Mouse (Mus musculus) limb, embryonic 14.5 days (tissue): Measurements from ENCODE around the gene Rab44. TPM values are rescaled to one million over a fixed set of nuclear protein-coding genes. Genes with fewer than 3 reads are reported as not detected.

Source experiments
- ATAC-seq: fragments of 200-750 bp; cut with Nextera tagmentation; 2 replicates; pipeline ENCODE4 v1.8.0; 2017; ENCODE audit warnings: low read depth, moderate number of reproducible peaks, moderate TSS enrichment; ENCODE audit not compliant: low FRiP score
- DNase-seq: peaks from one replicate; pipeline ENCODE4 v3.0.0-alpha.2; 2015; ENCODE audit warnings: low spot score
- H3K27ac ChIP-seq: fragments of 300-500 bp; sonication (generic); replicated peaks from 2 replicates; pipeline ENCODE4 v1.5.1; 2014; ENCODE audit warnings: low read depth, mild to moderate bottlenecking, low read length, moderate library complexity, mixed read lengths
- H3K27me3 ChIP-seq: fragments of 300-500 bp; sonication (generic); 2 replicates; pipeline ENCODE4 v1.6.1; 2014; ENCODE audit warnings: low read length, mixed read lengths; ENCODE audit not compliant: control insufficient read depth, insufficient read depth
- H3K36me3 ChIP-seq: fragments of 300-500 bp; sonication (generic); 2 replicates; pipeline ENCODE4 v1.6.1; 2014; ENCODE audit warnings: mild to moderate bottlenecking, low read length, moderate library complexity, mixed read lengths; ENCODE audit not compliant: control insufficient read depth, insufficient read depth
- H3K4me1 ChIP-seq: fragments of 300-500 bp; sonication (generic); 2 replicates; pipeline ENCODE4 v1.6.1; 2014; ENCODE audit warnings: antibody characterized with exemption, low read length, mixed read lengths; ENCODE audit not compliant: control insufficient read depth, insufficient read depth
- H3K4me2 ChIP-seq: fragments of 300-500 bp; sonication (generic); replicated peaks from 2 replicates; pipeline ENCODE4 v1.6.1; 2014; ENCODE audit warnings: low read depth, mild to moderate bottlenecking, low read length, moderate library complexity; ENCODE audit not compliant: severe bottlenecking
- H3K4me3 ChIP-seq: fragments of 300-500 bp; sonication (generic); replicated peaks from 2 replicates; pipeline ENCODE4 v1.5.1; 2014; ENCODE audit warnings: low read length
- H3K9ac ChIP-seq: fragments of 300-500 bp; sonication (generic); 2 replicates; pipeline ENCODE4 v1.6.1; 2014; ENCODE audit warnings: mild to moderate bottlenecking, low read depth, low read length, moderate library complexity; ENCODE audit not compliant: severe bottlenecking
- H3K9me3 ChIP-seq: fragments of 300-500 bp; sonication (generic); 2 replicates; pipeline ENCODE4 v1.6.1; 2016; ENCODE audit warnings: low read length; ENCODE audit not compliant: control insufficient read depth
- POLR2A ChIP-seq: fragments of 200-500 bp; IDR thresholded peaks from 2 replicates; pipeline ENCODE4 v1.8.0; 2012; ENCODE audit warnings: inconsistent platforms, mild to moderate bottlenecking, moderate library complexity, borderline replicate concordance; ENCODE audit not compliant: insufficient read depth, insufficient read length; ENCODE audit errors: extremely low read depth
- WGBS: fragments of 180-500 bp; shearing (Covaris S2); extraction: QIAGEN DNeasy Blood & Tissue Kit; methylation state at CpG from one replicate; pipeline ENCODE4 v1.1.7; 2014; 5-methylcytosine and 5-hydroxymethylcytosine counted together
- polyA plus RNA-seq, 2 experiments: library from polyadenylated mRNA; depleted of rRNA in 1 of 2; stranded (reverse) in 1 of 2; unstranded in 1 of 2; fragments of >200 nt; fragmentation: Nextera tagmentation in 1 of 2; extraction: Ambion mirVana in 1 of 2; gene quantifications; 2 replicates each; pipeline versions ENCODE4 v1.2.1 to v1.2.3; 2012 to 2014

Rab44 gene
- polyA plus RNA-seq, 2 experiments = 1.5 to 2.8 TPM

DNA sequence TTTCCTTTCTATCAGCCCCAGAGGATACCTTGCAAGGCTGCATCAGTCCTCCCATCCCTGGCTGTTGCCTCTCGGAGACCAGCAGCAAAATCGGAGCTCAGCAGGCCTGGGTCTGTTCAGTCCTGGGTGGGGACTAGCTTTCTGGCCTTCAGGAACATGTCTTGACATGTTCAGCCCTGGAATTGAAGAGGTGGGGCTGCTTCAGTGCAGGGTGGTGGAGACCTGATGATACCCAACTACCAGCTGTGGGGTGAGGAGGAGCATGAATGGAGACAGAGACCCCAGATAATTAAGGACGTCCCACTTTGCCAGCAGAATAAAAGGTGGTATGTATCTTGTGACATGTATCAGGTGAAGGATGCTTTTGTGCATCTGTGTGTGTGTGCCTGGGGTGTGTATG lies 23.2 kb upstream of the Rab44 start, which contains the start of gene Cdkn1a:
TSS of gene Cdkn1a (plus strand) at position 201 of the 400 bp plus-strand sequence.
- Histone ChIP-seq H3K4me1 (peaks cover 17% of the 10 kb centered on the region), H3K4me2 (no peak within 1 kb of the TSS), H3K27me3 (peaks cover 13% of the 10 kb centered on the region; the same call in 1 of the 2 replicates), H3K4me3 (no peak within 1 kb of the TSS), H3K9ac (no peak within 1 kb of the TSS), H3K27ac (no peak within 1 kb of the TSS), H3K9me3 (no peaks in the 10 kb centered on the region), H3K36me3 (no peaks in the 10 kb centered on the region)
- ATAC-seq (no peak), DNase-seq (no peak)
- no peak for TF ChIP-seq POLR2A
- WGBS = 68% methylated on average over 3 of the region's 3 CpGs

DNA sequence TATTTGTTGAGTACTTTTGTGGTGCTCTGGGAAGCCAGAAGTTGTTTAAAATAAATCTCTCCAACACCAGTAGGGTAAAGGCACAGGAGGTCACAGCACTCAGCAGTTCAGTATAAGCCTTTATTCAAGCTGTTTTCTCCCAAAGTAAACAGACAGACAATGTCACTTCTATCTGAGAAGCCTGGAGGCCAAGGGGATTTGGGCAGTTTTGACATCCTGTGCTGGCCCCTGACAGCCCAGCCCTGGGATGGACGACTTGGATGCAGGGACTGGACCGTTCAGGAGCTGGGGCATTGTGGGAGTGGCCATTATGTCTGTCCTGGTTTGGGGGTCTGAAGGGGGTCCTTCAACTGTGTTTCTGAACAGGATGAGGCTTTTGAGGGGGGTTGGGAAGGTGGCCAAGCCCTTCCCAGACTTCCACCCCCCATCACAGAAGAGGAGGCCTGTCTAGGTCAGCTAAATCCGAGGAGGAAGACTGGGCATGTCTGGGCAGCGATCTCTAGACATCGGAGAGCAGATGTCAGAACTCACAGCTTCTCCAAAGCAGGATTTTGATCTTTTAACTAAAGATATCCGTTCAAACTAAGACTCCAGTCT lies 22.5 kb upstream of the Rab44 start:
- Histone ChIP-seq H3K4me2 (no peak overlapping the region), H3K27me3 (peaks cover 13% of the 10 kb centered on the region; the same call in 1 of the 2 replicates), H3K9ac (no peak overlapping the region), H3K4me1 (peaks cover 17% of the 10 kb centered on the region), H3K9me3 (no peaks in the 10 kb centered on the region), H3K27ac (no peak overlapping the region), H3K36me3 (no peaks in the 10 kb centered on the region), H3K4me3 (no peak overlapping the region)
- DNase-seq (no peak), ATAC-seq (no peak)
- TF ChIP-seq POLR2A = no peak
- WGBS = 48% methylated on average over 6 of the region's 6 CpGs

GRCm38 (mm10) chr17:29092497-29092896 lies 21.4 kb upstream of the Rab44 start:
- Histone ChIP-seq H3K9me3 (no peaks in the 10 kb centered on the region), H3K4me1 (peaks cover 17% of the 10 kb centered on the region), H3K27me3 (peaks cover 13% of the 10 kb centered on the region; the same call in 1 of the 2 replicates), H3K36me3 (no peaks in the 10 kb centered on the region), H3K9ac (no peak overlapping the region), H3K4me3 (no peak overlapping the region), H3K4me2 (no peak overlapping the region), H3K27ac (no peak overlapping the region)
- no peak for ATAC-seq
- no peak for TF ChIP-seq POLR2A
- no peak for DNase-seq
- 52% methylated on average over 5 of the region's 5 CpGs for whole genome bisulfite sequencing

DNA sequence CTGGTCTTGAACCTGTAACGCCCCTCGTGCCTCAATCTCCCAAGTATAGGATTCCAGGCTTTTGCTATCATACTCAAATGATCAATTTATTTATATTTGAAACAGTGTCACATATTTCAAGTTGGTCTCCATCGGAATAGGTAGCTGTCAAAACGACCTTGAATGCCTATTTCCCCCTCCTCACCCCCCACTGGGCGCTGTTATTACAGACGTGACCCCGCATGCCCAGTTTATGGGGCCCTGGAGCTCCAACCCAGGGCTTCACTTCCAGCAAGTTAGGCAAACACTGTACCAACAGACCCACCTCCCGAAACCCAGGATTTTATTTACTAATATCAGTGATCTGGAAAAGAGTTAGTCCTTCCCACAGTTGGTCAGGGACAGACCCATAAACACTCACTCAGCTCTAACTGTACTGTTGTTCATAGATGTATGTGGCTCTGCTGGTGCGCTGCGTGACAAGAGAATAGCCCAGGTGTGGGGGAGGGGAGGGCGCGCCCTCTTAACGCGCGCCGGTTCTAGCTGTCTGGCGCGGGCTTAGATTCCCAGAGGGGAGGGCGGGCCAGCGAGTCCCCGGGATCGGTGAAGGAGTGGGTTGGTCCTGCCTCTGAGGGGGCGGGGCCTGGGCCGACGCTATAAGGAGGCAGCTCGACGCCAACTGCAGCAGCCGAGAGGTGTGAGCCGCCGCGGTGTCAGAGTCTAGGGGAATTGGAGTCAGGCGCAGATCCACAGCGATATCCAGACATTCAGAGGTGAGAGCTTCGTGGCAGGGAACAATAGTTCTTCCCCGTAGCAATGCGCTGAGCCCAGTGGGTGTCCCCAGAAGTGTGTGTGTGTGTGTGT lies 20.6 kb upstream of the Rab44 start:
- no peaks in the 10 kb centered on the region for H3K9me3 ChIP-seq
- TF ChIP-seq POLR2A = no peak
- H3K27me3 ChIP-seq = peaks cover 13% of the 10 kb centered on the region; the same call in 1 of the 2 replicates
- 7% methylated on average over 34 of the region's 36 CpGs for WGBS
- H3K4me3 ChIP-seq = peak overlapping the region; percentile 49
- peak overlapping the region; percentile 91 for H3K4me2 ChIP-seq
- H3K9ac ChIP-seq = peak overlapping the region; percentile 58
- no peaks in the 10 kb centered on the region for H3K36me3 ChIP-seq
- ATAC-seq = peak; percentile 81
- H3K27ac ChIP-seq = no peak overlapping the region
- DNase-seq = peak; percentile 85
- H3K4me1 ChIP-seq = peaks cover 17% of the 10 kb centered on the region

- Histone ChIP-seq H3K4me3 (peak overlapping the region; percentile 49), H3K4me2 (peak overlapping the region; percentile 91), H3K4me1 (peaks cover 17% of the 10 kb centered on the region), H3K9me3 (no peaks in the 10 kb centered on the region), H3K27ac (no peak overlapping the region), H3K27me3 (peaks cover 13% of the 10 kb centered on the region; the same call in 1 of the 2 replicates), H3K9ac (peak overlapping the region; percentile 58), H3K36me3 (no peaks in the 10 kb centered on the region; the same call in 1 of the 2 replicates)
- DNase-seq = no peak
- TF ChIP-seq POLR2A = no peak
- no peak for ATAC-seq
- WGBS = 2% methylated on average over 21 of the region's 24 CpGs
These were observed 20.0 kb upstream of the Rab44 start for GRCm38 (mm10) chr17:29093961-29094309.
